In genomic region chr12:8402084-8402483, GRCm38 (mm10) we compare ENCODE assay signal across 8 mouse cellular contexts.
DNase-seq lines count a peak whose midpoint lies in the region; ATAC-seq and TF ChIP-seq lines count a peak whose summit lies in the region.
"Had no signal": no experiment of that assay in that cellular context is flagged by ENCODE, and none has a peak within 500 bp of the region (broad histone marks: within the 10 kb centered on the region; RNA-seq: fewer than 3 reads in every experiment).

No protein-coding gene starts in this region.

- peak; percentile 61; the same call in 1 of the 2 replicates for ATAC-seq in limb, embryonic 15.5 days (ENCODE audit: insufficient number of reproducible peaks, low FRiP score, low TSS enrichment, low read depth)

- no peak for DNase-seq in layer of hippocampus, adult 2 months (ENCODE audit: low spot score in 2 of 2)
- no peak for DNase-seq in layer of hippocampus, postnatal 10 days (ENCODE audit: low spot score in 2 of 2)
- peak; percentile 65 for DNase-seq in embryo, embryonic 11 days
- DNase-seq in forelimb bud, embryonic 11.5 days (ENCODE audit: low read depth, low spot score), result peak; percentile 50
- DNase-seq in thymus, postnatal 10 days (ENCODE audit: low spot score in 2 of 2), result no peak
- no peak for DNase-seq in right cerebral cortex, adult 2 months (ENCODE audit: low spot score in 2 of 2)
- DNase-seq: thymus, postnatal 25 days had no signal

- no peak overlapping the region for H3K9ac ChIP-seq in limb, embryonic 15.5 days

- H3K36me3 ChIP-seq in limb, embryonic 15.5 days, result no peaks in the 10 kb centered on the region

- H3K4me3 ChIP-seq in layer of hippocampus, adult 2 months, result no peak overlapping the region
- H3K4me3 ChIP-seq in limb, embryonic 15.5 days, result no peak overlapping the region

- no peak for TF ChIP-seq CTCF in layer of hippocampus, adult 2 months (conservative IDR thresholded peaks at IDR 0.05)

- no peak overlapping the region for H3K4me2 ChIP-seq in limb, embryonic 15.5 days

- WGBS in limb, embryonic 15.5 days, result 38% methylated on average over 5 of the region's 5 CpGs

- H3K27ac ChIP-seq in layer of hippocampus, adult 2 months, result 0 out of 2 replicates have a peak overlapping the region, but pooled peaks have one; percentile 39
- H3K27ac ChIP-seq in limb, embryonic 15.5 days, result 0 out of 2 replicates have a peak overlapping the region, but pooled peaks have one; percentile 43

- H3K4me1 ChIP-seq in limb, embryonic 15.5 days, result peaks cover 7% of the 10 kb centered on the region

- no peaks in the 10 kb centered on the region for H3K9me3 ChIP-seq in limb, embryonic 15.5 days

- H3K27me3 ChIP-seq in limb, embryonic 15.5 days, result no peaks in the 10 kb centered on the region

Comparison
In these comparisons a context has a peak if more than half of its experiments do, and no peak if none do; other contexts are left out.
1. DNase-seq: peak in embryo, embryonic 11 days (single experiment) and forelimb bud, embryonic 11.5 days (single experiment); none in layer of hippocampus, adult 2 months (0 of 2), layer of hippocampus, postnatal 10 days (0 of 2), thymus, postnatal 10 days (0 of 2) and right cerebral cortex, adult 2 months (0 of 2).